Mouse (Mus musculus): Measurements from ENCODE around the gene Rbms2. TPM values are rescaled to one million over a fixed set of nuclear protein-coding genes. Genes with fewer than 3 reads are reported as not detected.
"Not testable (repeated sequence)": the region's sequence is repeated elsewhere in the genome, so short reads cannot be mapped to it uniquely, and the experiment has no call there.

Gene Rbms2
- polyA plus RNA-seq, 2 experiments, result 33.8 to 113 TPM

DNA sequence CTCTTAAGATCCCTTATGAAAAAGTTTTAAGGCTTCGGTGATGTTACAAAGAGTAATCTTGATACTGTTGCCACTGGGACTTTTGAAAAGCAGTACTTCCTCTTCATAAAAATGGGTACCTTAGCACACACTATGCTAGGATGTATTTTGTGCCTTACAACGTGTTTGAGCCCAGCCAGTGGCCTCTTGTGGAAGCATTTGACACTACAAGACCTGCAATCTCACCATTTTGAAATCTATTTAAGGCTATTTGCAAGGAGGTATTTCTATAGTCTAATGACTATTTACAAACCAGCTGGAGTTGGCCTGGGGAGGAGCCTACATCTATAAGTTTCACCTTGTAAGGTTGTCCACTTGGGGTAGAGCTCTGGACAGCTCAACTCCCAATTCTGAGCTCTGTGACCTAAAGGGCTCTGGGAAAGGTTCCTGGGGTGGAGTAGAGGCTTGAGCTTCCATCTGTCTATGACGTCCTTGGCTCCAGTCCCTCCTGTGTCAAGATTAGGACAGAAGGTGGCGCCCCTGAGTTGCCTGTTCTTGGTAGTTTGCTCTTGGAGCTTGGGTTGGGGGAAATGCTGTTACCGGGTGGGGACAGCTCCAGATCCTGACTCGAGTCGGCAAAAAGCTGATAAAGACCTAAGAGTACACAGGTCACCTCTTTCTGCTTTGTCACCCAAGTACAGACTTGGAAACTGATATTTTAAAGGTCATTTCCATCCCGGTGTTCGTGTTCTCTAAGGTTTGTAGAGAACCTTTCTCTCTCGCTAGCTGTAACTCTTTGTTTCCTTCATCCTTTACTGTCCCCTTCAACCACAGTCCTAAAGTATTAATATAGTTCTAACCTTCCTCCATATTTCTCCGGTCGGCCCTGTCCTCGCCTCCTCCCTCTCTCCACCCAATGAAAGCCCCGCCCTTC is 89.2 kb downstream of the Rbms2 start:
- TF ChIP-seq POLR2A (IDR thresholded peaks at IDR 0.05; ENCODE audit: borderline replicate concordance, extremely low read depth, insufficient read depth, insufficient read length), result no peak
- no peak overlapping the region for H3K27ac ChIP-seq (replicated peaks; ENCODE audit: low read depth, low read length)
- H3K27me3 ChIP-seq (ENCODE audit: control insufficient read depth, insufficient read depth, low read length), result no peaks in the 10 kb centered on the region
- DNase-seq (ENCODE audit: low spot score), result peak; percentile 94
- WGBS, result 6% methylated on average over 14 of the region's 14 CpGs
- no peaks in the 10 kb centered on the region for H3K9me3 ChIP-seq (ENCODE audit: control insufficient read depth, low read length)
- H3K36me3 ChIP-seq (ENCODE audit: control insufficient read depth, insufficient read depth, low read length), result peaks cover 50% of the 10 kb centered on the region
- peak overlapping the region; percentile 92 for H3K4me2 ChIP-seq (replicated peaks; ENCODE audit: low read depth, low read length, severe bottlenecking)
- peak; percentile 42 for ATAC-seq (ENCODE audit: low FRiP score, low read depth)
- peak overlapping the region; percentile 25; the same call in 1 of the 2 replicates for H3K9ac ChIP-seq (ENCODE audit: low read depth, low read length, severe bottlenecking)
- peaks cover 24% of the 10 kb centered on the region for H3K4me1 ChIP-seq (ENCODE audit: control insufficient read depth, insufficient read depth, low read length)
- peak overlapping the region; percentile 85 for H3K4me3 ChIP-seq (replicated peaks; ENCODE audit: low read length)

- TF ChIP-seq POLR2A (IDR thresholded peaks at IDR 0.05; ENCODE audit: borderline replicate concordance, extremely low read depth, insufficient read depth, insufficient read length), result no peak
- peaks cover 24% of the 10 kb centered on the region for H3K4me1 ChIP-seq (ENCODE audit: control insufficient read depth, insufficient read depth, low read length)
- no peak overlapping the region for H3K9ac ChIP-seq (ENCODE audit: low read depth, low read length, severe bottlenecking)
- peaks cover 60% of the 10 kb centered on the region for H3K36me3 ChIP-seq (ENCODE audit: control insufficient read depth, insufficient read depth, low read length)
- DNase-seq (ENCODE audit: low spot score) (no peak), ATAC-seq (ENCODE audit: low FRiP score, low read depth) (no peak)
- WGBS, result 59% methylated on average over 5 of the region's 5 CpGs
- H3K27ac ChIP-seq (replicated peaks; ENCODE audit: low read depth, low read length), result no peak overlapping the region
- no peak overlapping the region for H3K4me2 ChIP-seq (replicated peaks; ENCODE audit: low read depth, low read length, severe bottlenecking)
- no peaks in the 10 kb centered on the region for H3K9me3 ChIP-seq (ENCODE audit: control insufficient read depth, low read length)
- no peak overlapping the region for H3K4me3 ChIP-seq (replicated peaks; ENCODE audit: low read length)
- no peaks in the 10 kb centered on the region for H3K27me3 ChIP-seq (ENCODE audit: control insufficient read depth, insufficient read depth, low read length)
These were observed 90.3 kb downstream of the Rbms2 start for GRCm38 (mm10) chr10:128089842-128090241.

DNA sequence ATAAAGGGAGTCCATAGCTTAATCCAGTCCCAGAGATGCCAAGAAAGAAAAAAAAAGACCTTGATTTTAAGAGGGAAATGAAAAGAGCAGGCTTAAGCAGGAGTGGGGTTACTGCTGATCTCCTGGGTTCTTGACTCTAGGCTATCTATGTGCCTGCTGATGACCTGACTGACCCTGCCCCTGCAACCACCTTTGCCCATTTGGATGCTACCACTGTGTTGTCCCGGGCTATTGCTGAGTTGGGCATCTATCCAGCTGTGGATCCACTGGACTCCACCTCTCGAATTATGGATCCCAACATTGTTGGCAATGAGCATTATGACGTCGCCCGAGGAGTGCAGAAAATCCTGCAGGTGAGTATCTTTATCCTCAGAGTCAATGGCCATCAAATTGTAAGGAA is 91.9 kb downstream of the Rbms2 start:
- ATAC-seq (ENCODE audit: low FRiP score, low read depth) (no peak), DNase-seq (ENCODE audit: low spot score) (no peak)
- TF ChIP-seq POLR2A (IDR thresholded peaks at IDR 0.05; ENCODE audit: borderline replicate concordance, extremely low read depth, insufficient read depth, insufficient read length), result no peak
- Histone ChIP-seq H3K4me1 (ENCODE audit: control insufficient read depth, insufficient read depth, low read length) (peaks cover 15% of the 10 kb centered on the region), H3K4me2 (replicated peaks; ENCODE audit: low read depth, low read length, severe bottlenecking) (no peak overlapping the region), H3K27ac (replicated peaks; ENCODE audit: low read depth, low read length) (no peak overlapping the region), H3K4me3 (replicated peaks; ENCODE audit: low read length) (no peak overlapping the region), H3K36me3 (ENCODE audit: control insufficient read depth, insufficient read depth, low read length) (peaks cover 68% of the 10 kb centered on the region), H3K9ac (ENCODE audit: low read depth, low read length, severe bottlenecking) (no peak overlapping the region), H3K27me3 (ENCODE audit: control insufficient read depth, insufficient read depth, low read length) (no peaks in the 10 kb centered on the region), H3K9me3 (ENCODE audit: control insufficient read depth, low read length) (no peaks in the 10 kb centered on the region)
- WGBS, result 94% methylated on average over 5 of the region's 5 CpGs

DNA sequence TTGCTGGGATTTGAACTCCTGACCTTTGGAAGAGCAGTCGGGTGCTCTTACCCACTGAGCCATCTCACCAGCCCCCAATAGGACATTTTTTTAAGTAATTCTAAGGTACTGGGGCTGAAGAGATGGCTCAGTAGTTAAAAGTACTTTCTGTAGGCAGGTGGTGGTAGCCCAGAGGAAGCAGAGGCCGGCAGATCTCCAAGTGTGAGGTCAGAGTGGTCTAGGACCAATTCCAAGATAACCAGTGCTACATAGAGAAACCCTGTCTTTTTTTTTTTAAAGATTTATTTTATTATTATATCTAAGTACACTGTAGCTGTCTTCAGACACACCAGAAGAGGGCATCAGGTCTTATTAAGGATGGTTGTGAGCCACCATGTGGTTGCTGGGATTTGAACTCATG is 92.9 kb downstream of the Rbms2 start:
- not testable (repeated sequence) for H3K27me3 ChIP-seq (ENCODE audit: control insufficient read depth, insufficient read depth, low read length); H3K4me2 ChIP-seq (replicated peaks; ENCODE audit: low read depth, low read length, severe bottlenecking); H3K27ac ChIP-seq (replicated peaks; ENCODE audit: low read depth, low read length); H3K9ac ChIP-seq (ENCODE audit: low read depth, low read length, severe bottlenecking); ATAC-seq (ENCODE audit: low FRiP score, low read depth); DNase-seq (ENCODE audit: low spot score); H3K9me3 ChIP-seq (ENCODE audit: control insufficient read depth, low read length); H3K4me3 ChIP-seq (replicated peaks; ENCODE audit: low read length)
- peaks cover 68% of the 10 kb centered on the region for H3K36me3 ChIP-seq (ENCODE audit: control insufficient read depth, insufficient read depth, low read length)
- 84% methylated on average over 2 of the region's 2 CpGs for WGBS
- H3K4me1 ChIP-seq (ENCODE audit: control insufficient read depth, insufficient read depth, low read length), result peaks cover 15% of the 10 kb centered on the region

- peaks cover 68% of the 10 kb centered on the region for H3K36me3 ChIP-seq (ENCODE audit: control insufficient read depth, insufficient read depth, low read length)
- WGBS, result 79% methylated on average over 6 of the region's 6 CpGs
- DNase-seq (ENCODE audit: low spot score), result peak; percentile 26
These were observed 93.7 kb downstream of the Rbms2 start for GRCm38 (mm10) chr10:128086391-128086790.

More at GRCm38 (mm10) chr10:128086391-128086790, 93.7 kb downstream of the Rbms2 start:
- no peak for TF ChIP-seq POLR2A (IDR thresholded peaks at IDR 0.05; ENCODE audit: borderline replicate concordance, extremely low read depth, insufficient read depth, insufficient read length)
- Histone ChIP-seq H3K4me1 (ENCODE audit: control insufficient read depth, insufficient read depth, low read length) (peaks cover 11% of the 10 kb centered on the region), H3K4me2 (replicated peaks; ENCODE audit: low read depth, low read length, severe bottlenecking) (no peak overlapping the region), H3K9ac (ENCODE audit: low read depth, low read length, severe bottlenecking) (no peak overlapping the region), H3K9me3 (ENCODE audit: control insufficient read depth, low read length) (no peaks in the 10 kb centered on the region), H3K27me3 (ENCODE audit: control insufficient read depth, insufficient read depth, low read length) (no peaks in the 10 kb centered on the region), H3K4me3 (replicated peaks; ENCODE audit: low read length) (no peak overlapping the region; the same call in 1 of the 2 replicates), H3K27ac (replicated peaks; ENCODE audit: low read depth, low read length) (no peak overlapping the region)
- ATAC-seq (ENCODE audit: low FRiP score, low read depth), result no peak
